In the genomic region with DNA sequence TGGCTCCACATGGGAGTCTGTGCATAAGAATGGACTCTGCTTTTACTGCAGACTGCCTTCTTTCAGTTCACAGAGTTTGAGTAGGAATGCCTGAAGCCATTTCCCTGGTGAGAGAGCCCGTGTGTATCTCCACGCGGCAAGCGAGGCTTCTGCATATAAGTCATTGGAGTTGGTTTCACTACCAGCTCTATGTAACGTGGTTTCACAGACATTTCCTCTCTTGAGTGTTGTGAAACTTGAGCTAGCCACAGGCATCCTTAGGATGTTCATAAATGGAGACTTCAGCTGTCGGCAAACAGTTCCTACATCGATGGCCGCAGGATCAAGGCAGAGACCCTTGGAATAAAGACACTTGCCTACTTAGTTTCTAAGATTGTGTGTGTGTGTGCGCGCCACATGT, we compare ENCODE assay signal across 28 mouse cellular contexts. TPM values are rescaled to one million over a fixed set of nuclear protein-coding genes. Genes with fewer than 3 reads are reported as not detected.
A peak's percentile ranks its signal among the peaks of the same experiment; 100 is the strongest.
DNase-seq lines count a peak whose midpoint lies in the region; ATAC-seq and TF ChIP-seq lines count a peak whose summit lies in the region.
"Had no signal": no experiment of that assay in that cellular context is flagged by ENCODE, and none has a peak within 500 bp of the region (broad histone marks: within the 10 kb centered on the region; RNA-seq: fewer than 3 reads in every experiment).

No protein-coding gene starts in this region.

- DNase-seq in 416B (ENCODE audit: low read depth): peak; percentile 76
- DNase-seq in frontal cortex, postnatal 10 days (ENCODE audit: low spot score in 2 of 2): no peak
- no peak for DNase-seq in gastrocnemius, postnatal 36 days
- no peak for DNase-seq in c-Kit-positive CD71-positive TER-119-positive erythroid progenitor cells, embryonic 14.5 days (ENCODE audit: low spot score)
- DNase-seq in thymus, postnatal 14 days: no peak
- DNase-seq: adrenal gland, adult 8-10 months; adrenal gland, postnatal 14 days; adrenal gland, postnatal 36 days; B cell, adult 2 months; cerebellum, adult 11-12 months; cerebellum, adult 2 months; cerebellum, adult 9-10 months; cerebellum, postnatal 10 days; cerebellum, postnatal 25 days; embryo, embryonic 11 days had no signal

- 0 out of 2 replicates have a peak overlapping the region, but pooled peaks have one; percentile 20 for H3K27ac ChIP-seq in bone marrow, adult 2 months (ENCODE audit: control insufficient read depth, insufficient read depth, low read depth, low read length, poor library complexity)
- H3K27ac ChIP-seq: embryonic facial prominence, embryonic 13.5 days; embryonic facial prominence, embryonic 15.5 days; forebrain, embryonic 10.5 days; forebrain, embryonic 12.5 days had no signal

- intact Hi-C loops in gastrocnemius, postnatal 36 days (cut with DNase I): no loop called here

- WGBS in bone marrow, adult 2 months: 44% methylated on average over 10 of the region's 10 CpGs

- TF ChIP-seq CTCF in bone marrow, adult 2 months (IDR thresholded peaks at IDR 0.05; ENCODE audit: control insufficient read depth, insufficient read depth, low read length): no peak

- no peak for TF ChIP-seq POLR2A in bone marrow, adult 2 months (IDR thresholded peaks at IDR 0.05; ENCODE audit: borderline replicate concordance, control insufficient read depth, low read depth, low read length)

- no peak overlapping the region for H3K4me3 ChIP-seq in bone marrow, adult 2 months (replicated peaks; ENCODE audit: control insufficient read depth, low read depth, low read length)
- H3K4me3 ChIP-seq: embryonic facial prominence, embryonic 13.5 days; embryonic facial prominence, embryonic 15.5 days; erythroblast, embryonic 14.5 days; forebrain, embryonic 10.5 days; forebrain, embryonic 12.5 days had no signal

- peaks cover 7% of the 10 kb centered on the region for H3K4me1 ChIP-seq in bone marrow, adult 2 months (ENCODE audit: control insufficient read depth, insufficient read depth, low read length)
- H3K4me1 ChIP-seq: embryonic facial prominence, embryonic 13.5 days; embryonic facial prominence, embryonic 15.5 days; forebrain, embryonic 10.5 days; forebrain, embryonic 12.5 days had no signal

- peak; percentile 87 for ATAC-seq in granulocyte monocyte progenitor cell, adult 5-6 weeks (replicated peaks; ENCODE audit: poor library complexity, severe bottlenecking)
- peak; percentile 86 for ATAC-seq in megakaryocyte, adult 5-6 weeks (ENCODE audit: poor library complexity, severe bottlenecking)
- ATAC-seq: activated CD4-positive, CD25-positive, alpha-beta regulatory T cell, adult 4 months; CD4-positive, CD25-positive, alpha-beta regulatory T cell, adult 4 months; forebrain, embryonic 14.5 days; forebrain, embryonic 16.5 days; Patski had no signal

RNA-seq across cellular contexts. Expression of a gene that starts 23.2 kb away (rescaled TPM):
- 12.8 and 20.7 TPM in 2 replicates for polyA plus RNA-seq in bone marrow, adult 2 months (2011; ENCODE audit: insufficient read depth, insufficient read length, low replicate concordance, missing spikeins)
- total RNA-seq in granulocyte monocyte progenitor cell, adult 5-6 weeks (2014; fragmentation: Nextera tagmentation): 40.4 and 66.7 TPM in 2 replicates
- 40.0 and 49.7 TPM in 2 replicates for total RNA-seq in granulocyte monocyte progenitor cell, adult 5-6 weeks (2017)
- total RNA-seq in megakaryocyte, adult 5-6 weeks (2015): 11.6 and 16.8 TPM in 2 replicates
- total RNA-seq in megakaryocyte, adult 5-6 weeks (2017): 17.0 and 21.4 TPM in 2 replicates
- 10 to 100 TPM in 1 of 2 experiments, 1 to 10 TPM in 1; 7.4 to 10.6 TPM for total RNA-seq in gastrocnemius, postnatal 36 days (2021)

RNA-seq across cellular contexts. Expression of a gene that starts 23.9 kb away (rescaled TPM):
- 0.29 and 0.45 TPM in 2 replicates for polyA plus RNA-seq in bone marrow, adult 2 months (2011; ENCODE audit: insufficient read depth, insufficient read length, low replicate concordance, missing spikeins)
- 0.30 and 1.2 TPM in 2 replicates for total RNA-seq in granulocyte monocyte progenitor cell, adult 5-6 weeks (2014; fragmentation: Nextera tagmentation)
- 0.36 and 0.65 TPM in 2 replicates for total RNA-seq in granulocyte monocyte progenitor cell, adult 5-6 weeks (2017)
- 0.09 TPM in 1 of 2 replicates, not detected in the other for total RNA-seq in megakaryocyte, adult 5-6 weeks (2015)
- 0.04 and 0.11 TPM in 2 replicates for total RNA-seq in megakaryocyte, adult 5-6 weeks (2017)
- total RNA-seq in gastrocnemius, postnatal 36 days (2021): under 1 TPM in 1 of 2 experiments, not detected in 1; 0.05 TPM
- polyA plus RNA-seq: CD4-positive, CD25-positive, alpha-beta regulatory T cell, adult 4 months; erythroblast, embryonic 14.5 days had no signal

RNA-seq across cellular contexts. Expression of a gene that starts 38.1 kb away (rescaled TPM):
- 53.5 and 89.4 TPM in 2 replicates for polyA plus RNA-seq in bone marrow, adult 2 months (2011; ENCODE audit: insufficient read depth, insufficient read length, low replicate concordance, missing spikeins)
- 133 and 145 TPM in 2 replicates for total RNA-seq in granulocyte monocyte progenitor cell, adult 5-6 weeks (2014; fragmentation: Nextera tagmentation)
- total RNA-seq in granulocyte monocyte progenitor cell, adult 5-6 weeks (2017): 94.4 and 114 TPM in 2 replicates
- total RNA-seq in megakaryocyte, adult 5-6 weeks (2015): 76.4 and 86.1 TPM in 2 replicates
- total RNA-seq in megakaryocyte, adult 5-6 weeks (2017): 36.6 and 52.4 TPM in 2 replicates
- total RNA-seq in gastrocnemius, postnatal 36 days (2021): 100 to 1,000 TPM; 102 to 126 TPM

RNA-seq across cellular contexts. Expression of a gene that starts 53.1 kb away (rescaled TPM):
- polyA plus RNA-seq in bone marrow, adult 2 months (2011; ENCODE audit: insufficient read depth, insufficient read length, low replicate concordance, missing spikeins): 29.6 and 39.4 TPM in 2 replicates
- 98.2 and 110 TPM in 2 replicates for total RNA-seq in granulocyte monocyte progenitor cell, adult 5-6 weeks (2014; fragmentation: Nextera tagmentation)
- 44.6 and 52.5 TPM in 2 replicates for total RNA-seq in granulocyte monocyte progenitor cell, adult 5-6 weeks (2017)
- total RNA-seq in megakaryocyte, adult 5-6 weeks (2015): 39.6 and 46.4 TPM in 2 replicates
- 21.1 and 22.2 TPM in 2 replicates for total RNA-seq in megakaryocyte, adult 5-6 weeks (2017)
- 10 to 100 TPM; 39.5 to 40.8 TPM for total RNA-seq in gastrocnemius, postnatal 36 days (2021)
